Mouse (Mus musculus): Measurements from ENCODE around the gene Zfp148.
"Not testable (repeated sequence)": the region's sequence is repeated elsewhere in the genome, so short reads cannot be mapped to it uniquely, and the experiment has no call there.

Zfp148 gene

DNA sequence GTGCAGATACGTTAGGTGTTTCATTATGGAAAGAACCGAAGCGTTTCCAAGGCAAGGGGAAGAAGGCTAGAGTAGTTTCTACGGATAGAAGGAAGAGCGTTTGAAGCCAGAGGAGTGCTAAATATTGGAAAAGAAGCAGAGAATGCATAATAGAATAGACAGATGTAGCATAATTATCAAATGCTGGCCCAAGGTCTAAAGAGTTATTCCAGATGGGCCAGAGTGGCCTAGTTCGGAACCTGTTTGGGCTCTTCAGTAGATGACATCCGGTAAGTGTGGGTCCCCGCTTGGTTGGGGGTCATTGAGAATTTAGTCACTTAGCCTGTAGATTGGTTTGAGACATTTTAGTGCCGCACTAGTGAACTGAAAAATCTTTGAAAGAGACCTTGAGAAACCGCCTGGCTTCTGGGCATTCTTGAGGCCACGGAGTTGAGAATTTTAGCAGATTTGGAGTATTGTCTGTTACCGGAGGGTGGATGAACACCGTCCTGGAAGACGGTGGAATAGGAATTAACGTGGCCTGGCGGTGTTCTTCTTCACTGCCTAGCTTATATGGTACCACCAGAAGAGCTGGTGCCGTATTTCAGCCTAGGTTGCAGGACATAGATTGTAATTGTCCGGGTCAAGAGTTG lies 1.1 kb downstream of the Zfp148 start:
- DNase-seq (ENCODE audit: low spot score in 2 of 2), result no peak

DNA sequence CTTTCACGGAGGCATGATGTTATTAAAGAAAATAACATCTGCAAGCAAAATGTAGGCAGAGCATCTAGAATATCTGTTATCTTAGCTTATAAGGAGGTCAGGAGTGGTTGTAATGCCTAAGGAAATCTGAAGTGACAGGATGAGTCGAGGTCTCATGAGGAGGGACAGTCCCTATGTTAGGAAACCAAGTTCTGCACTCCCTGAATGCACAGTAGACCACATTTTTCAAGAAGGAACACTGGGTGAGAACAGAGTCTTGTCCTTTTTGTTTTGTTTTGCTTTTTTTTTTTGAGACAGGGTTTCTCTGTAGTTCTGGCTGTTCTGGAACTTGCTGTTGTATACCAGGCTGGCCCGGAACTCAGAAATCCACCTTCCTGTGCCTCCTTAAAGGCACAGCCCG lies 1.7 kb downstream of the Zfp148 start:
- no peak for DNase-seq (ENCODE audit: low spot score in 2 of 2)

DNA sequence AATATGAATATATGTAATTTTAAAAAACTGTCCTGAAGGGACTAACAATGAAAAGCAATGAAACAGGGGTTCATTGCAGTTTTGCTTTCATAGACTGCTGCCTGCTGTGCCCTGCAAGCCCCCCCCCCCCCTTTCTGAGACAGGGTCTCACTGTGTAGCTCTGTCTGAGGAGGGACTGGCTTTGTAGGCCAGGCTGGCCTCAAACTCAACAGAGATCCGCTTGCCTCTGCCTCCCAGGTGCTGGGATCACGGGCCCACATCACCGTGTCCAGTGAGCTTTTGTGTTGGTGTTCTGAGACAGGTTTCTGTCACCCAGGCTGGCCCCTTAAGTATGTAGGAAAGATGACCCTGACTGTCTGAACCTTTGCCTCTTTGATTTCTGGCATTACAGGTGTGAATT lies 2.9 kb downstream of the Zfp148 start:
- no peak for DNase-seq (ENCODE audit: low spot score in 2 of 2)

GRCm38 (mm10) chr16:33384057-33384456 lies 3.4 kb downstream of the Zfp148 start:
- DNase-seq (ENCODE audit: low spot score in 2 of 2), result not testable (repeated sequence)

GRCm38 (mm10) chr16:33387013-33387412 lies 6.4 kb downstream of the Zfp148 start:
- DNase-seq (ENCODE audit: low spot score in 2 of 2), result no peak

DNA sequence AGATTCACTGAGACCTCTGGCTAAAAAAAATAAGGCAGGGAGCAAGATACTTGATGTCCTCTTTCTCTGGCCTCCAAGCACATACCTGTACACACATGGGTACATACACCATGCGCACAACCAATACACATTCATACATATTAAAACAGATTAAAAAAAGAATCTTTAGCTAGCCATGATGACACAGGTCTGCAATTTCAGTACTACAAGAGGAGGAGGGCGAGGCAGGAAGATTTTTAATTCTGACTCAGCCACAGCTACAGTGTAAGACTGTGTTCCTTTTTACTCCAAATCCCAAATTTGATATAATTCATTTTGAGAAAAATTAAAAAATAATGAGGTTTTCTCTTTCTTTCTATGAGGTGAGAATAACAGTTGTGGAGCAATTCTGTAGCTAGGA lies 6.8 kb downstream of the Zfp148 start:
- DNase-seq (ENCODE audit: low spot score in 2 of 2), result no peak

DNA sequence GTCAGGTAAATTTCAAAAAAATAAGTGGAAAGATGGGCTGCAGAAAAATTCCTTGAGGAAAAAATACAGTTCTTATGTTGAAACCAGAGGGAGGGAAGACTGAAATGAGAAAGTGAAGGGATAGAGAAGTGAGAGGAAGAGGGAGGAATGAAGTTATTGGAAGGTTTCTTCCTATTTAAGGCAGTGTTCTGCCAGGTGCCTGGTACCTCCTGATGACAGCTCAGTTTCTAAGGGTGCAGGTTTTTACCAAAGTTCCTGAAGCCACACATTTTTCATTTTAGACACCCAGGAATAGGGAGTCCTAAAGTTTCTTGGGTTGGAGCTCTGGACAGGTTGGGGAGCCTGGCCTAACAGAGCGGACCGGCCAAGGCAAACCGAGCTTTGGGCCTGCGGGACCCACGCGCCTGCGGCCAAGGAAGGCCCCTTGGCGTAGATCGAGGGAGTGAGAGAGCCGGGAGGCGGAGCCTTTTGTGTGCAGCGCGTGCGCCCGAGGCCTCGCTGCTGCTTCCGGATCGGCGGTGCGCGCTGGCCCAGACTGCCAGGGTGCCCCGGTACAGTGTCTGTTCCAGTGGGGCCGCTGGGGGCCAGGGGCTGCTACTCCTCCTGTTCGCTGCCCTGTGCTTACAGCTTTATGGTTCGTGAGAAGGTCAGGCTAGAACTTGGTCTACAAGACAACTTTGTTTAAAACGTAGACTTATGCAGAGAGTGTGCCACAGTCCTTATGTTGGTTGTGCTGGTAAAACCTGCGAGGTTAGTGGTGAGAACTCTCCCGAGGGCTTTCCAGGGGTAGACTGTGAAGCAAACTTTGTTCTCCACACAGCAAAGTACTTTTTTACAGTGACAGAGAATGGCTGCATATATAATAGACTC lies 19.5 kb downstream of the Zfp148 start:
- DNase-seq (ENCODE audit: low spot score in 2 of 2), result peak; percentile 78 to 79

GRCm38 (mm10) chr16:33400943-33401342 lies 20.3 kb downstream of the Zfp148 start:
- no peak for DNase-seq (ENCODE audit: low spot score in 2 of 2)

DNA sequence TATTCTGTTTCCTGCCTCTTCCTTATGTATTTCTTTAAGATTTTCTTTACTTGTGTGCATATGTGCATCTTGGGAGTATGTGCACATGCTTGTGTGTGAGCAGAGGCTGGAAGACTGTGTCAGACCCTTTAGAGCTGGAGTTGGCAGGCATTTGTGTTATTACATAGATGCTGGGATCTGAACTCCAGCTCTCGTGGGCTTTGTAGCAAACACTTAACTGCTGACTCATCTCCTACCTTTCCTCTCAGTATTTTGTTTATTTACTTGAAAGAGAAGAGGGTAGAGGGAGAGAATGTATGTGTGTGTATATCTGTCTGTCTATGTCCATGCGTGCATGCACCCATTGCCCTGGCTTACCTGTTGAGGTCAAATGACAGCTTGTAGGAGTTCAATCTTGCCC lies 22.6 kb downstream of the Zfp148 start:
- no peak for DNase-seq (ENCODE audit: low spot score in 2 of 2)

DNA sequence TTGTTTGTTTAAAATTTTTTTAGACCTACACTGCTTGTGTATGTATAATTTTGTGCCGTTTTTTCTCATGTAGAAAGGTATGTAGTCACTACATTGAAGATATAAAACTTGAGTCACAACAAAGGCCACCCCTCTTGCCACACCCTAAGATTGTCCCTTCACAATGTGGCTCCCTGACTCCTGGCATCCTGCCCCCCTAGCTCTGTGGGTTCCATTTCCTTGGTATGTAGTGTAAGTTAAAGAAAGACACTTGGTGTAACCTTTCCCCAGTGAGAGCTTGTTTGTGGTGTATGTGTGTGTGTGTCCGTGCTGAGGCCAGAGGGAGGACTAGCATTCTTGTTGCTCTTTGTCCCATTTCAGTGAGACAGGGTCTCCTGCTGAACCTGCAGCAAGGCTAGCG lies 23.4 kb downstream of the Zfp148 start:
- no peak for DNase-seq (ENCODE audit: low spot score in 2 of 2)

DNA sequence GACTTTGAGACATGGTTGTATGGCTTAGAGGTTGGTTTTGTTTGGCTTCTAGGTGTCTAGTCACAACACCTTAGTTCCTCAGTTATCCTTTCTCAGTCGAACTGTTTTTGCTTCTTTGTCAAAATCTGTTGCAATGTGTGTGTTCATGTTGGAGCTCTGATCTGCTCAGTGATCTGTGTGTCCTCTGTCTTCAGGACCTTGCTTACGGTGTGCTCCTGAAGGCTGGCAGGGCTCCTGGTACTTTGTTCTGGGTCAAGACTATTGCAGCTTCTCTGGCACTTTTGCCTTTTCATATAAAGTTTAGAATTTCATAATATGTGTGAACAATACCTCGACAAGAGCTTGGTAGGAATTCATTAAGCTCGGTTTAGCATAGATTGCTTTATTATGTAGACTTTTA lies 24.9 kb downstream of the Zfp148 start:
- no peak for DNase-seq (ENCODE audit: low spot score in 2 of 2)

- DNase-seq (ENCODE audit: low spot score in 2 of 2), result no peak
These were observed 29.5 kb downstream of the Zfp148 start for GRCm38 (mm10) chr16:33410151-33410550.

GRCm38 (mm10) chr16:33410605-33411004 lies 30.0 kb downstream of the Zfp148 start:
- DNase-seq (ENCODE audit: low spot score in 2 of 2), result no peak

DNA sequence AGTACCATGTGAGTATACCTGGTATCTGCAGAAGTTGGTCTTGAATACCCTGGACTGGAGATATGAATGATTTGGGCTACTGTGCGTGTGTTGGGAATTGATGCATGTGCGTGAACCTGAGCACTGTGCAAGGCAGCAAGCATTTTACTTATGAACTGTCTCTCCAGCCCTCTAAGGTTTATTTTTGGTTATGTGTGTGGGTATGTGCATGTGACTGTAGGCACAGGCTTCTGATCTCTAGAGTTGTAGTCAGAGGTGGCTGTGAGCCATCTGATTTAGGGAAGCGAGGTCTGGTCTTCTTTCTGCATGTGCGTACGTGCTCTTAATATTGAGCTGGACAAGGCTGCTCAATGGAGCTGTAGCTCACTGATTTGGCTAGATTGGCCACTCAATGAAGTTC lies 33.6 kb downstream of the Zfp148 start:
- DNase-seq (ENCODE audit: low spot score in 2 of 2), result peak; percentile 22 to 36

GRCm38 (mm10) chr16:33415607-33416006 lies 35.0 kb downstream of the Zfp148 start:
- no peak for DNase-seq (ENCODE audit: low spot score in 2 of 2)

GRCm38 (mm10) chr16:33428327-33428726 lies 47.7 kb downstream of the Zfp148 start:
- DNase-seq (ENCODE audit: low spot score in 2 of 2), result no peak

- DNase-seq (ENCODE audit: low spot score in 2 of 2), result no peak
These were observed 51.0 kb downstream of the Zfp148 start for GRCm38 (mm10) chr16:33431660-33432059.

GRCm38 (mm10) chr16:33441065-33441464 lies 60.4 kb downstream of the Zfp148 start:
- no peak for DNase-seq (ENCODE audit: low spot score in 2 of 2)

DNA sequence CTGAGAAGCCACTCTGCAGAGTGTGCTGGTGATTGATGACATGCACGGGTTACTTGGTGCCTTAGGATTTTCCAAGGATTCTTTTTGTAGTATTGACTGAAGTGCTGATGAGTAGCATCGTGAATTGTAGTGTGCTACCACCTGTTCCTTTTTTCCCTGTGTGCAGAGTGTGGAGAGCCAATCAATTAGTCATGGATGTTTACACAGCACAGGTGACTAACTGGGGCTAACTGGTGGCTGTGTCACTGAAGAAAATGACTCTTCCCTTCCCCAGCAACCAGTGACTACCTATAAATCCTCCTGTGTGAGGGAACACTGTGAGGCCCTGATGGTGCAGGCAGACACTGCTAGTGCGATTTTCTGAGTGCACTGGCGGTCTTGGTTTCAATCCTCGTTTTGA lies 66.2 kb downstream of the Zfp148 start:
- no peak for DNase-seq (ENCODE audit: low spot score in 2 of 2)

- no peak for DNase-seq (ENCODE audit: low spot score in 2 of 2)
These were observed 73.2 kb downstream of the Zfp148 start for GRCm38 (mm10) chr16:33453826-33454225.

- no peak for DNase-seq (ENCODE audit: low spot score in 2 of 2)
These were observed 73.7 kb downstream of the Zfp148 start for GRCm38 (mm10) chr16:33454306-33454705.

DNA sequence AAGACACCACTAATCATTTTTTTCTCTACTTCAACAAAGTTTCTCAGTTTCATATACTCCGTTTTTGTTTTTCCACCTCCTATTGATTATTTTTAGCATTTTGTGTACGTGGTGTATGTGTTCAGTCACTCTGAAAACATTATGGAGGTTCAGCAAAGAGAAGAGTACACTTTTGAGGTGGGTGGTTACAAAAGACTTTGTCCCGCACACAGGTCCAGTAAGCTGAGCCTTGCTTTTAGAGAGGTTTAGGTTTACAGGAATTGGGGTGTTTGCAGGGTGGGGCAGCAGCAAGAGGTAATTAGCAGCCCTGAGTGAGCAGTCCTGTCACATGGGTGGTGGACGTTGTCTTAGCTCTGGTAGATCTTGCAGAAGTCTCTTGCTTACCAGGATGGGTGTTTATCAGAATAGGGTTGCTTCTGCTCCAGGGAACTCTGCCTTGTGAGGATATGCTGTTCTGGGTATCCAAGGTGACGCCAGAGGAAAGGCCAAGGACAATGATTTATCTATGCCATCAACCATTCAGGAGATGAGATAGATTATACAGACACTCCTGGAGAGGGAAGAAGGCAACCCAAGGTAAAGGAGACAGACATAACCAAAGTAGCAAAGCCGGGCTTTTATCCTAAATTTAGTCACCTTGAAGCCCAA lies 74.8 kb downstream of the Zfp148 start:
- DNase-seq (ENCODE audit: low spot score in 2 of 2), result no peak

- no peak for DNase-seq (ENCODE audit: low spot score in 2 of 2)
These were observed 78.5 kb downstream of the Zfp148 start for GRCm38 (mm10) chr16:33459101-33459500.

Measured in heart, adult 9 months (tissue).